Mouse (Mus musculus) fat pad, adult 2 months (tissue): ENCODE results near the gene Pacrg.

ENCODE experiments used
- DNase-seq: peaks from one replicate; pipeline ENCODE4 v3.0.0-alpha.2; 2011; ENCODE audit warnings: low read depth, low spot score; ENCODE audit errors: extremely low read depth

Pacrg gene

DNA sequence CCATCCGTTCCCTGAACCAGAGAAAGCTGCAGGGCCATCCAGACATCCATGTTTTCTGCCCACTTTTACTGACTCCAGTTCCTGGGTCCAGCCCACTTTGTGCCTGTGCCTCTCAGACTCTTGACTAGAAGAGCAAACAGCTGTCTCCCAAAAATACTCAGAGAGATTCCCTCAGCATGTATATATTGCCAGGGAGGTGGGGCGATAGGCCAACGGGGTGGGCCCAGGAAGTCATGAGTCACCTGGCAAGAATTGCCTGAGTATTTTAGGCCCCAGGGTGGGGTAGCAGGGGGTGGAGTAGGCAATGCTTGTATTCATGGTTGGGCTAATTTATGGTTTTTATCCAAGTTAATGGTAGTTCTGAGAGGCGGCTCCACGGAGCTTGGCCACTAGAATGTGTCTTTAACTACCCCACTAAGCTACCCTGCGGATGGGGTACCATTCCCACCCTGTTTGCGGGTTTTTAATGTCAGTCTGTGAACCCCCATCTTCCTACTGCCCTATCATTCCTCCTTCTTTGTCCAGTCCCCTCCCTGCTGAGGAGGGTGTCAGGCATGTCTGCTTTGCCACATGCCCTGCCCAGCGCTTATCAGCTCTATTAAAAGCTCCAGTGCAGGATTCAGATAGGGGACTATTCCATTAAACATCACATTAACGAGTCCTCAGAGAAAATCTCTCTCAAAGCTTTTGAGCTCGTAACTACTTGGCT is 461.5 kb downstream of the Pacrg start:
- no peak for DNase-seq

DNA sequence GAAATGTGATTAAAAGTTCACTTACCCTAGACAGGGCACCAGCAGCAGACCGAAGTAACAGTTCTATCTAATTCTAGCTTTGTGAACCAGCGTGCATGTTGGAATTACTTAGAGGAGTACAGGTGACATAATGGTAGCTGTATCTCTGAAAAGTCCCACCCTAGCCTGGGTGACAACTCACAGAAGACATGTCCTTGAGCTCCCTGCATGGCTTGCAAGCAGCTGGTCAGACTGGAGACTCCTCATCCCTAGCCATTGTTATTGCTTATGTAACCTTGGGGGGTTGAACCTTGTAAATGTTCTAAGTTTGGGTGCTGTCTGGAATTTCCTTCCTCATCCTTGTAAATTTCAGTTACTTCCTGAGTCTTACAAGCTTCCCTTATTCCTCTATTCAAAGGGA is 462.5 kb downstream of the Pacrg start:
- no peak for DNase-seq

DNA sequence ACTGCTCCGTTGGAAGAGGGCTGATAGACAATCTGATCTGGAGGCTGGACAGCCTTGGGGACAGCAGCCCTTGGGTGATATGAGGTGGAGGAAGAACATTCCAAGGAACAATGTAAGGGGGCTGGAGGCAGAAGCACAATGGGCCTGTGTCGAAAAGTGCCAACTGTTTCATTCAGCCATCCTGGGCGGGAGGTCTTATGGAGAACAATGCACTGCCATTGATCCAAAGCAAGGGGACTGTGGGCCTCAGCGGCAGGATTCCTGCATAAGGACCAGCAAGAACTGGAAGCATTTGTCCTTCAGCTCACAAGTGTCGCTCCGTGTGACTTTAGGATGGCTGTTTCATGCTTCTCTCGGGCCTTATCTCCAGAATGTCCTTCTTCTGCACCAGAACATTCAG is 465.8 kb downstream of the Pacrg start:
- DNase-seq = no peak

DNA sequence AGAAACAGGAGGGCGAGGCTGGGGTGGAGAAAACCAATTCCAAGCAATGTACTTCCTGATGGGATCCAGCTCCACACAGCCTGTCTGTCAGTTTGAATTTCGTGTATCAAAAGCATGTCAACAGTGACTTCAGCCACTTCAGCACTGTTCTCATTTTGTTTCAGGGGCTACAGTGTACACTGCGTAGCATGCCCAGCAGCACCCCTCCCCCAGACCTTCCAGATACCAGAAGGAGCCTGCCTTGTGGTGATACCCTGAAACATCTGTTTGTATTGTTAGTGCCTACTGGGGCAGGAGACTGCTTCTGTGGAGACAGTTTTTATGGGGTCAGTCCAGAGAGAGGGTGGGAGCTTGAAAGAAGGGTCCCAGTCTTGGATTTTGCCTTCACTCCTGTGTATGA is 466.4 kb downstream of the Pacrg start:
- DNase-seq = no peak

DNA sequence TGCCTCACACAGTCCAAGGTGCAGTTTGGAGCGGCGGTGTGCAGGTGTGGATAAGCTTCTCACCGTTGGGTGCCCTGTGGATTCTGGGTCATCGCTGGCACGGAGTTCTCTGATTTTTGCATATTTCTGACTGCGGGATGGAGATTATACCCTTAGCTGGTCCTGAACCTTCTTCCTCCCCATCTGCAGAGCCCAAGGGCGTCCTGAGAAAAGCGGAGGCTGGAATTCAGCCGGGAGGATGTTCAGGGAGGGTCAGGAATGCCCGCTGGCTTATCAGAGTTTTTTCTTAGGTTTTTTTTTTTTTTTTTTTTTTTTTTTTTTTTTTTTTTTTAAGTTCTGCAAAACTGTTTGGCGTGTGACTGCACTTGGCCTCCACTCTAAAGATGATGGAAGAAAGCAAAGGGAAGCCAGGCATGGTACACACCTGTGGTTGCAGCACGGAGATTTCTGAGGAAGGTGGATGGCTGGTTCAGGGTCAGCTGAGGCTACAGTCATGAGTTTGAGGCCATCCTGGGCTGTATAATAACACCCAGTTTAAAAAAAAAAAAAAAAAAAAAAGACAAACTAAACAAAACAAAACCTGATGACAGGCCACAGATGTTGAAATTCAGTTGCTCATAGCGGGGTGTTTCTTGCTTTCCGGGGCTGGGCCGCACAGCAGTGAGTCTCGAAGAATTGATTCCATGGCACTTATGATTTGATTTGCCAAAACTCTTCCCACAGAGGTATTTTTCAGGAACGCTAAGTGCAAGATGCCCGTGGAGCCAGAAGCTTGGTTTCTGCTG is 467.9 kb downstream of the Pacrg start:
- DNase-seq = no peak

DNA sequence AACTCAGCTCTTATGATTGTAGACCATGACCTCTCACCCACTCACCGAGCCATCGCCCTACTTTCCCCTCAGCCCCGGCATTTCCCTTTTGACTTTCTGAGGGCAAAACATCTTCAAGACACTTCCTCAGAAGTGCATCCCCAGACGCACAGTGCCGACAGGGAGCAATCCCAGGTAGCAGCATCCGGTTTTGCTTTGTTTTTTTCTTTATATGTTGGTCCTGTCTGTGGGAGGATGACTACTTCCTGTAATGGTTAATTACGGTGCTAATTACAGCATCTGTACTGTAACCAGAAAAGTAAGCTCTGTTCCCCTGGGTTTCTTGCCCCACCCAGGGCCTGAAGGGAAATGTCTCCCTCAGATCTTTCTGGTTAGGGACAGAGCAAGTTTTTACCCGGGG is 468.6 kb downstream of the Pacrg start:
- no peak for DNase-seq

DNA sequence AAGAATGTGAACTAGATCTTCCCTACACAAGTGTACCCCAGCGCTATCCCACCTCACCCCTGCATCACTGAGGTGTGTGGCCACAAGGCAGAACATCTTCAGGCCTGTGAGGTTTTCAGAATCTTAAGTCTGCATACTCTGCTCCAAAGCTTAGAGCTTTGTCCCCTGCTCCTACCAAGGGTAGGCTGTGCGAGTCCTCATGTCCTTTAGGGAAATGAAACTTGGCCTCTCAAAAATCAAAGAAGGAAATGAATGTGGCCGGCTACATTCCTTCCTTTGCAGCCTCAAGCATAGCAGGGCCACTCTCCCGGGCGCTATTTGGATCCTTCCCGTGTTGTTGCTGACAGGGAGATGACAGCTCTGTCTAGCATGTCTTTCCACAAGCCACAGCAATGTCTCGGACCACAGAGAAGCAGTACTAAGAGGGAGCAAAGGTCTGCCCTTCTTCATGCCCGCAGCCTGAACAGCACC is 469.4 kb downstream of the Pacrg start:
- no peak for DNase-seq

DNA sequence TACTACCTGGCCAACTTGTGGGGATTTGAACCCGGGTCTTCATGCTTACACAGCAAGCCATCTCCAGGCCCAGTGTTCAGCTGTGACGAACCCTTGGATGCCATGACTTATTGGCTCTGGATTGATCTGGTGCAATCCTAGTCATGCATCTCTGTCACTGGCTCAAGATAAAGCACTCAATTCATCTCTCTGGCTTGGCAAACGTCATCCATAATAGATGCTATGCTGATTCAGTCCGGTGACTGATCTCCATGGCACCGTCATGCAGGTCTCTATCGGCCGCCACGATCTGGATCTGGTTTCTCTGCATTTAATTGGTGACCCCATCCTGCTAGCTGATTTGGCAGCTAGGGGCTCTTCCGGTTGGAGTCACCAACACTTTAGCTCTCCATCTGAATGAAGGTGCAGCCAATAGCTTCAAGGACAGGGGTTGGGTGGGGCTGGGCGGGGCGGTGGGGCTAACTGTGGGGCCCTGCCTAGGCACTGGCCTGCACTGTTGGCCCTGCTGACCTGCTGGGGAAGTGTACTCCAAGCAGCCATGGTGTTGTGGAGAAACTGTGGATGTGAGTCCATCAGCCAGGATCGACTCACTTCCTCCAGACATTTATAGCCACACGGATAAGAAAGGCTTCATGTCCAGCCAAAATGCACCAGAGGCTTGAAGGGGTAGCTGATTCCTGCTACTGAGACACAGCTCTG is 470.0 kb downstream of the Pacrg start:
- DNase-seq = no peak

DNA sequence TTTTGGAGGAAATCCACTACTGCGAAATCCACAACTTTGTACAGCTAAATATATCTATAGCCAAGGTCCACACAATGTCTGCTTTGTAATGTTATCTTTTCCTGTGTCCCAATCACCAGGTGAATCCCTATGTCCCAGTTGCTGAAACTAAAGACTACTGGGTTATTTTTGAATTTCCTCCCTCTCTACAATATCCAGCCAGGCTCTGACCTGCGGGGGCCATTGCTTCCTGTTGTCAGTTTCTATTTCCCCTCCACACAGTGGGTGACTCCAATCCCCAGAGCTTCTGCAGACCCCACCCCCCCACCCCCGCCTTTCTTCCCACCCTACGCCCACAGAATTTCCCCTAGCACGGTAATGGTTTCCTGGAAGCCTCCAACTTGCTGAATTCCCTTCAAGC is 473.1 kb downstream of the Pacrg start:
- peak; percentile 54 for DNase-seq

DNA sequence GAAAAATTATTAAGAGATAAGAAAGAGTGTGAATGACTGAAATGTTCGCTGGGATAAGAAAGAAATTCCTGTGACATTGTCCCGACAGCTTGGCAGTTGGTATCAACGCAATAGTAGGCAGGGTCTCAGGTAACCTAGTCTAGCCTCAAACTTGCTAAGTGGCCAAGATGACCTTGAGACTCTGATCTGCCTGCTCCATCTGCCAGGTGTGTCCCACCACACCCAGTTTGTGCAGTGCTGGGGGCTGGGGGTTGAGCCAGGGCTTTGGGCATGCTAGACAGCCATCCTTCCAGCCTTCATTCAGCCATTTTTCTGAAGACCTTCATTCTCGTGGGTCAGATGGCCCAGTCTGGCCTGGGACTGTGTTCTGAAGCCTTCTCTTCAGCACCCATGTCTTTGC is 473.5 kb downstream of the Pacrg start:
- DNase-seq = no peak

DNA sequence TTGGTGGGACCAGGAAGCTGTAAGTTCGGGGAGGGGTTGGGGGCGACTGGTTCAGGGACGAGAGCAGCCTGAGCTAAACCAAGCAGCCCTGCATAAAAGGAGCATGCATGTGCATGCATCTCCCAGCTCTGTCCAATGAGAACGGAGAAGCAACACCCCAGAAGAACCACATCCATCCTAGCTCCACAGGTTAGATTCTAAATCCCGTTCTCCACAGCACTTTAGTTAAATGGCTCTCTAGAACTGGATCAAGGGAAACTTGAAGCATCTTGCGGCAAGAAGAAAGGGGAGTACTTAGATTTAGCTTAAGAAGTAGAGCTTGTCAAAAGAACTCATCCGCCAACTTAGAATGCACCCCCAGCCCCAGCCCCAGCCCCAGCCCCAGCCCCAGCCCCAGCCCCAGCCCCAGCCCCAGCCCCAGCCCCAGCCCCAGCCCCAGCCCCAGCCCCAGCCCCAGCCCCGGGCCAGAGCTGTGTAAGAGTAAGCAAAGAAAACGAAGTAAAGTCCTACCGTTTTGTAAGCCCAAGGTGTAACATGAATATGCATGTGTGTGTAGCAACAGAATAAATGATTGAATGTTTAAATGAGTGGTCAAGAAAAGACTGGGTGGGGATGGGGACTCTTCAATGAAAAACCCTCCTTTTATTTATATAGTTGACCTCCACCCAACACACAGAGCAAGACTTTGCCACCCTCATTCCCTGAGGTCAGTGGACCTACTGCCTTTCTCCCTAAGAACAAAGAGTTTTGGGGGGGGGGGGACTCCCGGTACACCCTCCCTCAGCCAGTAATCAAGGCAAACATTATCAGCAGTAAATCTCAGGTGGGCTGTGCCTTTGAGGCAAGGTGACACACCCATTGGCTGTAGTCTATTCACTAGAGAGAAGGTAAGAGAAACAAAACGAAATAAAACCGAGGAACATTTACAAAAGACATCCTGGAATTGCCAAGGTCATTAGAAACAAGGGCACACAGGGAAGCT is 474.3 kb downstream of the Pacrg start:
- no peak for DNase-seq

DNA sequence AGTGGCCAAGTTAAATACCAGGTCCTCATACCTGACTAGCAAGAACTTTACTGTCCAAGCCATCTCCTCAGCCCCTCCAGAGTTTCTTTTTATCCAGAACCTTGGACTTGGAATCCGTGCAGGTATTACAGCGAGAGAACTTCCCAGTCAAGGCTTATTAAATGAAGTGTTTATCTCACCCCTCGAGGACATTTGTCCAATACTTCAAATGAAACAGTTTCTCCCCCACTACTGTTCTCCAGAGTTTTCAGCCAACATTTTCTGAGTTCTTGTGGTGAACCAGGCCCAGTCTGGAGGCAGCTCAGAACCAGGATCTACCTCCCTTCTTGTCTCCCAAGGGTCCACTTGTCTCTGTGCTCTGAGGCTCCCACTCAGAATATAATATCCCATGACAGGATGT is 477.0 kb downstream of the Pacrg start:
- DNase-seq = no peak

DNA sequence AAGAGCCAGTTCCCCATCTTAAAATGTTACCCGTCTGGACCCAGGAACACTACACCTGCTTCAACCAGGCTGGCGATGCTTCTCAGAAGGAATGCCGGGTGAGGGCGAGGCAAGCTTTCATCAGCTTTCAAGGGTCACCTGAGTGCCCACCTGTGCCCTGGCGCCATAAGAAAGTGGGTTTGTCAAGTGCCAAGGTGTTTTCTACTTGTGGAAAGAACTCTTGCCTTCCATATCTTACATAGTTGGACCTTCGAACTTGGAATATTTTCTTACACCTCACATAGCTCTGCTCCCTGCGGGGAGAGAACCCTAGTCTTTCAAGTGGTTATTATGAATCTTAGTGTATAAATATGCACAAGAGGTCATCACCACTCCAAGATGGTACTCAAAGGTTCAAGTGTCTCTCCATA is 478.2 kb downstream of the Pacrg start:
- DNase-seq = no peak

DNA sequence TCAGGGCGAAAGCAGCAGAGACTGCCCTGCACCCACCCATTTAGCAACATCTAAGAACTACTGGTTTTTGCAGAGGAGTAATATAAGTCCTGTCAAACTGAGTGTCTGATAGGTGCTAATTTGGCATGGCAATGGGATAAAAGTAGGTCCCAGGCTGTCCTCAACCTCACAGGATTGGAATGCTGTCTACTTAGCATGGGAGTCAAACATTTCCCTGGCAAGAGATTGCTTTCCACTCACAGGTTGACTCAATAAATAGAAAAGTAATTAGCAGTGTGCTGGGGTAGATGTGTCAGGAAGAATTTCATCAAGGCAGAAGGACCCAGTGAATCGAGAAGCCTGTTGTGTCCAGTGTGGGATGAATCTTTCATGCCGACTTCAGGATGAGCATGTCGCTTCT is 479.4 kb downstream of the Pacrg start:
- no peak for DNase-seq

DNA sequence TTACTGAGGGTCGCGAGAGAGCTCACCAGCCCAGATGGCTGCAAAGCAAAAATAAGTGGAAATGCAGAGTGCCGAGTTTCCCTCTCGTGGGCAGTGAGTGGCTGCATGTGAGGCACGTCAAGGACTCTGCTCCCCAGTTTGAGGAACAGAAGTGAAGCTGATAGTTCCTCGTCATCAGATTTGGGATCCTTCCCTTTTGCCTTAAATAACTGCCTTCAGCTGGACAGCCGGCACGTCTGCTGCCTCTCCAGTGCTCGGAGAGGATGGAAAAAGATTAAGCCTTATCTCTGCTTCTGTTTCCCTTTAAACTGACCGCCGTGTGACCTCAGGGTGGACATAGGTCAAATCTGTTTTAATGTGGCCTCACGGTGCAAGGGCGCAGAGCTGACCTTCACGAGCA is 480.6 kb downstream of the Pacrg start:
- DNase-seq = no peak

DNA sequence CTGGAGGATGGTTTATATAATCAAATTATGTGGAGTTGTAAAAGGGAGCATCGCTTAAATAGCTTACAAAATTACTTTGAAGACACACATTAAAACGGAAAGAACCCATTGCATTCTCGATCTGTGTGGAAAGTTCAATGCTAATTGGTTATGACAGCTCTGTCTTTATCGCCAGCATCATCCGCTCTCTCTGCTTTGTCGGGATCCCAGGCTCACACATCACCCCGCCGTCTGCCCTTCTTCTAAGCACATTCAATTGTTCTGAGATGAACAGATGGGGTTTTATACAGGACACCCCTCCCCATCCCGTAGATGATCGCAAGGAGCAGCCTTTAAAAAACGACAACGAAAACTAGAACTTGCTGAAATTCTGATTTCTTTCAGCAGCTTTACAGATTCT is 482.8 kb downstream of the Pacrg start:
- DNase-seq = no peak

DNA sequence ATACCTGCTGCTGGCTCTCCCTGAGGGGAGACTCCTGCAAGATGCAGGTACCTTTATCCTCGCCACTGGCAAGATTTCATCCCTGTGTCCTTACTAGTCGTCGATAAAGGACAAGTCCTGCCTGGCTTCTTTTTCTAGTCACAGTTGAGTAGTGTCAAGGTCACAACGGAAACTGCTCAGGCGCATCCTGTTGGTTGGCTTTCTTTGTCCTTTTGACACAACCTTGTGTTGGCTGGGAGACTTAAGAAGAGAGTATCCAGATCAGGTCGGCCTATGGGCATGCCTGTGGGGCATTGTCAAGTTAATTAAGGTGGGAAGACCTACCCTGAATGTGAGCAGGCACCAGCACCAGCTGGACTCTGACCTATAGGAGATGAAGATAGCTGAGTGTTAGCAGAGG is 483.8 kb downstream of the Pacrg start:
- DNase-seq = no peak

DNA sequence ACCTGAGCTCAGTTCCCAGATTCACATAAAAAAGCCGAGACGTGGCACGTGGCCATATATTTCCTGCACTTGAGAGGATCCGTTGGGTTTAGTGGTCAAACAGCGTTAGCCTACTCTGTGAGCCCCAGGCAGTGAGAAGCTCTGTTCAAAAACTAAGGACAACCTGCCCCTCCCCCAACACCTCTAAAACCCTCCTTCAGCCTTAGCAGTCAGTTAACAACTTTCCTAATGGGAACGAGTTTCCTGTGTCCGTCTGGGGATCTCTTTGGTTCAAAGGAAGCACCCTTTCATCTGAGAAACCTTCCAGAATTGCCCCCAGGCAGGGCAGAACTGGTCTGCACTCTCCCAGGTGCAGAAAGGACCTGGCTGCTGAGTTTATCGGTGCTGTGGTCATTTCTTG is 484.4 kb downstream of the Pacrg start:
- no peak for DNase-seq
